ENCODE assay signal across 13 mouse cellular contexts in genomic region chr5:68149946-68150345, GRCm38 (mm10).
A peak's percentile ranks its signal among the peaks of the same experiment; 100 is the strongest.
DNase-seq lines count a peak whose midpoint lies in the region; ATAC-seq lines count a peak whose summit lies in the region.
"Had no signal": no experiment of that assay in that cellular context is flagged by ENCODE, and none has a peak within 500 bp of the region (broad histone marks: within the 10 kb centered on the region; RNA-seq: fewer than 3 reads in every experiment).

No protein-coding gene starts in this region.

- no peak overlapping the region for H3K9ac ChIP-seq in midbrain, embryonic 14.5 days (replicated peaks; ENCODE audit: low read length)
- H3K9ac ChIP-seq in midbrain, embryonic 16.5 days (ENCODE audit: low read depth, low read length) = no peak overlapping the region
- no peak overlapping the region for H3K9ac ChIP-seq in intestine, embryonic 16.5 days (ENCODE audit: low read depth, low read length)
- H3K9ac ChIP-seq: limb, embryonic 13.5 days had no signal

- no peaks in the 10 kb centered on the region for H3K4me1 ChIP-seq in midbrain, embryonic 14.5 days (ENCODE audit: control insufficient read depth, insufficient read depth, low read length)
- H3K4me1 ChIP-seq in midbrain, embryonic 16.5 days (ENCODE audit: control insufficient read depth, insufficient read depth, low read length) = no peaks in the 10 kb centered on the region
- H3K4me1 ChIP-seq in intestine, embryonic 16.5 days (ENCODE audit: control insufficient read depth, insufficient read depth, low read length) = no peaks in the 10 kb centered on the region
- H3K4me1 ChIP-seq: limb, embryonic 13.5 days had no signal

- no peaks in the 10 kb centered on the region for H3K36me3 ChIP-seq in midbrain, embryonic 14.5 days (ENCODE audit: control insufficient read depth, insufficient read depth, low read length)
- H3K36me3 ChIP-seq in midbrain, embryonic 16.5 days (ENCODE audit: control insufficient read depth, insufficient read depth, low read length) = no peaks in the 10 kb centered on the region
- H3K36me3 ChIP-seq in intestine, embryonic 16.5 days (ENCODE audit: control insufficient read depth, insufficient read depth, low read length) = no peaks in the 10 kb centered on the region
- H3K36me3 ChIP-seq: limb, embryonic 13.5 days had no signal

- H3K27me3 ChIP-seq in midbrain, embryonic 14.5 days (ENCODE audit: control insufficient read depth, insufficient read depth, low read length) = no peaks in the 10 kb centered on the region
- H3K27me3 ChIP-seq in midbrain, embryonic 16.5 days (ENCODE audit: control insufficient read depth, insufficient read depth, low read depth, low read length) = no peaks in the 10 kb centered on the region
- H3K27me3 ChIP-seq in intestine, embryonic 16.5 days (replicated peaks; ENCODE audit: control insufficient read depth, insufficient read depth, low read length) = no peaks in the 10 kb centered on the region
- H3K27me3 ChIP-seq: limb, embryonic 13.5 days had no signal

- no peaks in the 10 kb centered on the region for H3K9me3 ChIP-seq in midbrain, embryonic 14.5 days (ENCODE audit: control insufficient read depth, low read length)
- H3K9me3 ChIP-seq in midbrain, embryonic 16.5 days (replicated peaks; ENCODE audit: control insufficient read depth, low read length, poor library complexity, severe bottlenecking) = no peaks in the 10 kb centered on the region; the same call in 1 of the 2 replicates
- H3K9me3 ChIP-seq in intestine, embryonic 16.5 days (ENCODE audit: control insufficient read depth, low read length) = no peaks in the 10 kb centered on the region
- H3K9me3 ChIP-seq: limb, embryonic 13.5 days had no signal

- H3K4me3 ChIP-seq in midbrain, embryonic 14.5 days (replicated peaks; ENCODE audit: low read depth, low read length) = no peak overlapping the region
- no peak overlapping the region for H3K4me3 ChIP-seq in midbrain, embryonic 16.5 days (ENCODE audit: low read depth, low read length)
- H3K4me3 ChIP-seq in intestine, embryonic 16.5 days (ENCODE audit: low read length) = no peak overlapping the region
- H3K4me3 ChIP-seq: erythroblast, embryonic 14.5 days; limb, embryonic 13.5 days had no signal

- H3K4me2 ChIP-seq in midbrain, embryonic 14.5 days (ENCODE audit: low read length) = no peak overlapping the region
- H3K4me2 ChIP-seq in midbrain, embryonic 16.5 days (ENCODE audit: low read length) = no peak overlapping the region
- H3K4me2 ChIP-seq in intestine, embryonic 16.5 days (ENCODE audit: low read depth, low read length) = no peak overlapping the region
- H3K4me2 ChIP-seq: limb, embryonic 13.5 days had no signal

- ATAC-seq in midbrain, embryonic 14.5 days (ENCODE audit: low FRiP score, low TSS enrichment) = peak; percentile 39
- no peak for ATAC-seq in midbrain, embryonic 16.5 days
- ATAC-seq in intestine, embryonic 16.5 days = no peak

- DNase-seq in midbrain, embryonic 14.5 days = peak; percentile 25
- DNase-seq in cerebellum, adult 11 months = peak; percentile 75
- peak; percentile 91 for DNase-seq in cerebellum, adult 9-11 months
- peak; percentile 20 to 82 for DNase-seq in layer of hippocampus, postnatal 14 days (ENCODE audit: low spot score in 2 of 2)
- no peak for DNase-seq in gastrocnemius, postnatal 25 days
- DNase-seq: adrenal gland, postnatal 25 days; kidney, adult 11 months; lung, adult 2 months; right cerebral cortex, adult 18-20 months had no signal

- H3K27ac ChIP-seq in midbrain, embryonic 14.5 days (replicated peaks; ENCODE audit: low read depth, low read length) = no peak overlapping the region
- H3K27ac ChIP-seq in midbrain, embryonic 16.5 days (ENCODE audit: low read length) = no peak overlapping the region
- H3K27ac ChIP-seq in intestine, embryonic 16.5 days (ENCODE audit: low read length) = no peak overlapping the region
- H3K27ac ChIP-seq: limb, embryonic 13.5 days had no signal

- 71% methylated on average over 3 of the region's 3 CpGs for WGBS in midbrain, embryonic 14.5 days
- WGBS in midbrain, embryonic 16.5 days = 67% methylated on average over 3 of the region's 3 CpGs
- 60% methylated on average over 3 of the region's 3 CpGs for WGBS in intestine, embryonic 16.5 days
